Mouse (Mus musculus): Measurements from ENCODE around the gene Fuom. TPM values are rescaled to one million over a fixed set of nuclear protein-coding genes. Genes with fewer than 3 reads are reported as not detected.
A peak's percentile ranks its signal among the peaks of the same experiment; 100 is the strongest.

The Fuom gene
- polyA plus RNA-seq, 1 experiment from 2014 or later: 32.2 TPM

DNA sequence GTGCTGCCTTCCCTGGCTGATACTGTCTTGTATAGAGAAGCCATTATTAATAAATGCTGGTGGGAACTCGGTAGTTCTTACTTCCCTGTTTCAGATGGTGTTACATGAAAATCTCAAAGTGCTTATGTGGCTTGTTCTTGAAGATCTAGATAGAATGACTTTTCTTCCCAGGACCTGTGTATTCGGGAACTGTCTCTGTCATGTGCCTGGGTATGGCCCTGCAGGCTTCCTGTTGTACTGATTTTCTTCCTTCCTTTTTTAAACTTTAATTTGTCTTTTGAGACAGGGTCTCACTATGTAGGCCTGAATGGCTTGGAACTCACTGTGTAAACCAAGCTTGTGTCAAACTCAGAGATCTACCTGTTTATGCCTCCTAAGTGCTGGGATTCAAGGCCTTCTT is 25.7 kb upstream of the Fuom start:
- Histone ChIP-seq H3K27ac (ENCODE audit: low read length) (no peak overlapping the region), H3K27me3 (ENCODE audit: control insufficient read depth, insufficient read depth, low read depth, low read length) (no peaks in the 10 kb centered on the region), H3K4me3 (ENCODE audit: low read depth, low read length) (no peak overlapping the region), H3K36me3 (ENCODE audit: control insufficient read depth, insufficient read depth, low read length) (no peaks in the 10 kb centered on the region), H3K9ac (ENCODE audit: low read depth, low read length) (no peak overlapping the region), H3K4me2 (ENCODE audit: low read length) (no peak overlapping the region), H3K4me1 (ENCODE audit: control insufficient read depth, insufficient read depth, low read length) (no peaks in the 10 kb centered on the region; the same call in 1 of the 2 replicates), H3K9me3 (replicated peaks; ENCODE audit: control insufficient read depth, low read length, poor library complexity, severe bottlenecking) (no peaks in the 10 kb centered on the region)
- no peak for ATAC-seq
- WGBS: 94% methylated on average over 2 of the region's 2 CpGs

DNA sequence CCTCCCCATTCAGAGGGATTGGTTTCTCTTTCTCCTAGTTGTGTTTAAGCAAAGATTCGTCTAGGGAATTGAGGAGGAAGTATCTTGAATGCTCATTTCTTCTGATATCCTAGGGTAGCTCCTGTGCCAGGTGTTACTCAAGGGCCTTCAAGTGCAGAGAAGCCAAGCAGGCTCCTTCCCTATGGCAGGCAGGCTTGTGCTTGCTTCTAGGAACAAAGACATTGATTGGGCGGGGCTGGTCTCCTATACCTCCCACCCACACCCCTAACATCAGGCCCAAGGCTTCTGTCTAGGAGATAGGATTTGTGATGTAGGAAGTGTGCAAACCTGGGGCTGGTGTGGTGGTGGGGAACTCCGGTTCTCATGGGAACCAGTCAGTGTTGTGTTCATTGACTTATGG is 24.7 kb upstream of the Fuom start:
- Histone ChIP-seq H3K36me3 (ENCODE audit: control insufficient read depth, insufficient read depth, low read length) (no peaks in the 10 kb centered on the region), H3K27ac (ENCODE audit: low read length) (no peak overlapping the region), H3K4me3 (ENCODE audit: low read depth, low read length) (no peak overlapping the region), H3K4me2 (ENCODE audit: low read length) (no peak overlapping the region), H3K9ac (ENCODE audit: low read depth, low read length) (no peak overlapping the region), H3K9me3 (replicated peaks; ENCODE audit: control insufficient read depth, low read length, poor library complexity, severe bottlenecking) (no peaks in the 10 kb centered on the region), H3K27me3 (ENCODE audit: control insufficient read depth, insufficient read depth, low read depth, low read length) (no peaks in the 10 kb centered on the region), H3K4me1 (ENCODE audit: control insufficient read depth, insufficient read depth, low read length) (no peaks in the 10 kb centered on the region; the same call in 1 of the 2 replicates)
- no peak for ATAC-seq
- 91% methylated on average over 3 of the region's 3 CpGs for WGBS

DNA sequence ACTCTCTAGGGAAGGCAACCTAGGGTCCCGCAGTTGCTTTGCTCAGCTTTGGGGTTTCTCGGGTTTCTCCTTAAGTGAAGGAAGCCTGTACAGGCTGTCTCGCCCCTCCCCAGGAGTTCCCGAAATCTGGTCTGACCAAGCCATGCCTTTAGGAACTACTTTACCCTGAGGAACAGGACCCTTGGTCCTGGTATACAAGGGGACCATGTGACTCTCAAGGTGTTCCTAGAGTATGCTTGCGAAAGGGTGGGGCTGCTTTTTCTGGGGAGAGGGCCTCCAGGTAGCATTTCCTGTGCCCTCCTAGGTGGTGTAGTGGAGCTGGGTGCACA is 23.7 kb upstream of the Fuom start:
- peak; percentile 43 for ATAC-seq

DNA sequence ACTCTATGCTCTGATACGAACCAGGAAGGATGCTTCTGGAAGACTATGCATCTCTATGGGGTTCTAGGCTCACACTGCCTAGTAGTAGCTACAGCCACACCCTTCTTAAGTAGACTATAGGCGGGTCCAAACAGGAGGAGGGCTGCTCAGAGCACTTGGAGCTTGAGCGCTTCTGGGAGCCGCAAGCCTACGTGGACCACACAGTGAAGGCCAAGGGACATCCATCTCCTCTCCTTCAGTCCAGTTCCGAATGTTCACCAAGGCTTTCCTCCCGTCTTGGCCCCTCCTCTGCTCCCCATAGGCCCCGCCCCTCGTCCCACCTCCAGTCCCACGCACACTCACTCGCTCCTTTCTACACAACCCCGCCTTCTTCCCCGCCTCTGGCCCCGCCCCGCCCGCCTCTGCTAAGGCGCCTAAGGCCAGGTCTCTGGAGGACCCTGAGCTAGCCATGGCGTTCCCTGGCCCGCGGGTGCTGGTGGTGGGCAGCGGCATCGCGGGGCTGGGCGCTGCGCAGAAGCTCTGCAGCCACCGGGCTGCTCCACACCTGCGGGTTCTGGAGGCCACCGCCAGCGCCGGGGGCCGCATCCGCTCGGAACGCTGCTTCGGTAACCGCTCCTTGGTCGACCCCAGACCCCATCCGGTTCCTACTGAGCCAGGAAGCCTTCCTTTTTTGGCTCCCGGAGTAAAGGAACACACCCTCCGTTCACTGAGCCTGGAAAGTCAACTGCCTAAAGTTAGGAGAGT is 23.2 kb upstream of the Fuom start:
- WGBS: 1% methylated on average over 40 of the region's 40 CpGs
- Histone ChIP-seq H3K9ac (ENCODE audit: low read depth, low read length) (peak overlapping the region; percentile 84), H3K27me3 (ENCODE audit: control insufficient read depth, insufficient read depth, low read depth, low read length) (no peaks in the 10 kb centered on the region), H3K9me3 (replicated peaks; ENCODE audit: control insufficient read depth, low read length, poor library complexity, severe bottlenecking) (no peaks in the 10 kb centered on the region), H3K4me2 (ENCODE audit: low read length) (peak overlapping the region; percentile 82), H3K4me1 (ENCODE audit: control insufficient read depth, insufficient read depth, low read length) (no peaks in the 10 kb centered on the region; the same call in 1 of the 2 replicates), H3K27ac (ENCODE audit: low read length) (no peak overlapping the region), H3K4me3 (ENCODE audit: low read depth, low read length) (peak overlapping the region; percentile 65), H3K36me3 (ENCODE audit: control insufficient read depth, insufficient read depth, low read length) (no peaks in the 10 kb centered on the region)
- ATAC-seq: peak; percentile 95

More for the DNA sequence above, 23.7 kb upstream of the Fuom start:
- H3K9ac ChIP-seq (ENCODE audit: low read depth, low read length): peak overlapping the region; percentile 84
- H3K27me3 ChIP-seq (ENCODE audit: control insufficient read depth, insufficient read depth, low read depth, low read length): no peaks in the 10 kb centered on the region
- 9% methylated on average over 5 of the region's 5 CpGs for WGBS
- no peaks in the 10 kb centered on the region for H3K9me3 ChIP-seq (replicated peaks; ENCODE audit: control insufficient read depth, low read length, poor library complexity, severe bottlenecking)
- no peaks in the 10 kb centered on the region for H3K36me3 ChIP-seq (ENCODE audit: control insufficient read depth, insufficient read depth, low read length)
- no peak overlapping the region for H3K27ac ChIP-seq (ENCODE audit: low read length)
- H3K4me2 ChIP-seq (ENCODE audit: low read length): peak overlapping the region; percentile 82
- H3K4me1 ChIP-seq (ENCODE audit: control insufficient read depth, insufficient read depth, low read length): no peaks in the 10 kb centered on the region; the same call in 1 of the 2 replicates
- H3K4me3 ChIP-seq (ENCODE audit: low read depth, low read length): peak overlapping the region; percentile 65

DNA sequence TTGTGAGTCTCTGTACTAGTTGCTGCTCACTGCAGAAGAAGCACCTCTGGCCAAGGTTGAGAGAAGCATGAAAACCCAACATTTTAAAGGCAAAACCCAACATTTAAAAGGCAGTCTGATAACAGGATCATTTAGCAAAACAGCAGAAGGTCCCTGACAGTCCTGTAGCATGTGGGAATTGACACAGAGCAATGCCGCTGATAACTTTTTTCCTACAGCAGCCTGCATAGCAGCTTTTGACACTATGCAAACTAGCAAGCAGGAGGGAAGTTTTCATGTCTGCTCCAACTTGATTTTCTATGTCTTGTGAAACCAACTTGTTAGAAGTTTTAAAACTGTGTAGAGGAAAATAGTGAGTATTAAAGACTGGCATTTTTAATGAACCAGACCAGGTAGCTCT is 22.1 kb upstream of the Fuom start:
- no peak overlapping the region for H3K4me3 ChIP-seq (ENCODE audit: low read depth, low read length)
- ATAC-seq: no peak
- H3K9me3 ChIP-seq (replicated peaks; ENCODE audit: control insufficient read depth, low read length, poor library complexity, severe bottlenecking): no peaks in the 10 kb centered on the region
- H3K4me1 ChIP-seq (ENCODE audit: control insufficient read depth, insufficient read depth, low read length): no peaks in the 10 kb centered on the region; the same call in 1 of the 2 replicates
- WGBS: 97% methylated on average over 1 of the region's 1 CpGs
- no peak overlapping the region for H3K27ac ChIP-seq (ENCODE audit: low read length)
- H3K27me3 ChIP-seq (ENCODE audit: control insufficient read depth, insufficient read depth, low read depth, low read length): no peaks in the 10 kb centered on the region
- no peak overlapping the region for H3K9ac ChIP-seq (ENCODE audit: low read depth, low read length)
- no peak overlapping the region for H3K4me2 ChIP-seq (ENCODE audit: low read length)
- no peaks in the 10 kb centered on the region for H3K36me3 ChIP-seq (ENCODE audit: control insufficient read depth, insufficient read depth, low read length)

DNA sequence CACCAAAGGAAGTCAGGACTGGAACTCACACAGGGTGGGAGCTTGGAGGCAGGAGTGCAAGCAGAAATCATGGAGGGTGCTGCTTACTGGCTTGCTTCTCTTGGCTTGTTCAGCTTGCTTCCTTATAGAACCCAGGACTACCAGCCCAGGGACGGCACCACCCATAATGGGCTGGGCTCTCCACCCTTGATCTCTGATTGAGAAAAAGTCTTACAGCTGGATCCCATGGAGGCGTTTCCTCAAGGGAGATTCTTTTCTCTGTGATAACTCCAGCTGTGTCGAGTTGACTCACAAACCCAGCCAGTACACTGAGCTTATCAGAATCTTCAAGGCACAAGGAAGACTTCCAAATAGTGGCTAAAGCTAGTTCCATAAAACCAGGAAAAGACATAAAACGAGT is 20.5 kb upstream of the Fuom start:
- Histone ChIP-seq H3K36me3 (ENCODE audit: control insufficient read depth, insufficient read depth, low read length) (no peaks in the 10 kb centered on the region), H3K27me3 (ENCODE audit: control insufficient read depth, insufficient read depth, low read depth, low read length) (no peaks in the 10 kb centered on the region), H3K4me1 (ENCODE audit: control insufficient read depth, insufficient read depth, low read length) (no peaks in the 10 kb centered on the region; the same call in 1 of the 2 replicates), H3K4me3 (ENCODE audit: low read depth, low read length) (no peak overlapping the region), H3K9me3 (replicated peaks; ENCODE audit: control insufficient read depth, low read length, poor library complexity, severe bottlenecking) (no peaks in the 10 kb centered on the region), H3K4me2 (ENCODE audit: low read length) (no peak overlapping the region), H3K9ac (ENCODE audit: low read depth, low read length) (no peak overlapping the region), H3K27ac (ENCODE audit: low read length) (no peak overlapping the region)
- WGBS: 33% methylated on average over 4 of the region's 4 CpGs
- ATAC-seq: no peak

DNA sequence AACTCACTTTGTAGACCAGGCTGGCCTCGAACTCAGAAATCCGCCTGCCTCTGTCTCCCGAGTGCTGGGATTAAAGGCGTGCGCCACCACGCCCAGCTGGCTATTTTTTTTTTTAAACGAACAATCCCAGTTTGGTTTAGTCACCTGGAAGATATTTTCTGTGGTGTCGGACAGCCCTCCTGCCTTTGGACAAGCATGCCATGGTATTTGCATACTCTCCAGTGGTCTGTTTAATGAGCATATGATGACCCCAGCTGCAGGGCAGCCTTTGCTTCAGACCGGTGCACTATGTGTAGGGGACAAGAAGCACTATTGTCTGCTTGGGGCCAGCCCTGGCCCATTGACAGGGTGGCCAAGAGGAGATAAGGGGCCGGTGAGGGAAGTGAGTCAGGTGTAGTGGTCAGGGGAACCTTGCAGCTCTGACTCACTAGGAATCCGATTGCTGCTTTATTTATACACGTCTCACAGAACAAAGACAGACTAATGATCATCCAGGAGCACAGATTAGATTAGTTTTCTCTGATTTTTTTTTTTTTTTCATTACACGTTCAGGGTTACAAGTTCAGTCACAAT is 19.2 kb upstream of the Fuom start:
- 74% methylated on average over 11 of the region's 13 CpGs for WGBS

DNA sequence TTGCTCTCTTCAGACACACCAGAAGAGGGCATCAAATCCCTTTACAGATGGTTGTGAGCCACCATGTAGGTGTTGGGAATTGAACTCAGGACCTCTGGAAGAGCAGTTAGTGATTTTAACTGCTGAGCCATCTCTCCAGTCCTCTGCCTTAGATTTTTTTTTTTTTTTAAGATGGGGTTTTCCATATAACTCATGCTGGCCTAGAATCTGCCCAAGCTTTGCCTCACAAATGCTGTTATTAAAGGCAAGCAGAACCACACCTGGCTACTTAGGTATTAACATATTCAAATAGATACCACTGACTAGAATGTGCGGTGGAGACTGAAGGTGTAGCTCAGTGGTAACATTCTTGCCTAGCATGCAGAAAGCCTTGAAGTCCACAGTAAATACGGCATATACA is 18.2 kb upstream of the Fuom start:
- Histone ChIP-seq H3K4me1 (ENCODE audit: control insufficient read depth, insufficient read depth, low read length) (peaks cover 8% of the 10 kb centered on the region; the same call in 1 of the 2 replicates), H3K27ac (ENCODE audit: low read length) (no peak overlapping the region), H3K36me3 (ENCODE audit: control insufficient read depth, insufficient read depth, low read length) (no peaks in the 10 kb centered on the region), H3K9me3 (replicated peaks; ENCODE audit: control insufficient read depth, low read length, poor library complexity, severe bottlenecking) (no peaks in the 10 kb centered on the region), H3K9ac (ENCODE audit: low read depth, low read length) (no peak overlapping the region), H3K4me3 (ENCODE audit: low read depth, low read length) (no peak overlapping the region), H3K4me2 (ENCODE audit: low read length) (no peak overlapping the region), H3K27me3 (ENCODE audit: control insufficient read depth, insufficient read depth, low read depth, low read length) (no peaks in the 10 kb centered on the region)
- ATAC-seq: no peak
- 97% methylated on average over 2 of the region's 2 CpGs for WGBS

More for the DNA sequence above, 19.2 kb upstream of the Fuom start:
- ATAC-seq: no peak
- no peaks in the 10 kb centered on the region for H3K9me3 ChIP-seq (replicated peaks; ENCODE audit: control insufficient read depth, low read length, poor library complexity, severe bottlenecking)
- H3K4me1 ChIP-seq (ENCODE audit: control insufficient read depth, insufficient read depth, low read length): peaks cover 5% of the 10 kb centered on the region; the same call in 1 of the 2 replicates
- no peaks in the 10 kb centered on the region for H3K27me3 ChIP-seq (ENCODE audit: control insufficient read depth, insufficient read depth, low read depth, low read length)
- no peak overlapping the region for H3K27ac ChIP-seq (ENCODE audit: low read length)
- no peak overlapping the region for H3K9ac ChIP-seq (ENCODE audit: low read depth, low read length)
- no peak overlapping the region for H3K4me3 ChIP-seq (ENCODE audit: low read depth, low read length)
- no peak overlapping the region for H3K4me2 ChIP-seq (ENCODE audit: low read length)
- no peaks in the 10 kb centered on the region for H3K36me3 ChIP-seq (ENCODE audit: control insufficient read depth, insufficient read depth, low read length)

DNA sequence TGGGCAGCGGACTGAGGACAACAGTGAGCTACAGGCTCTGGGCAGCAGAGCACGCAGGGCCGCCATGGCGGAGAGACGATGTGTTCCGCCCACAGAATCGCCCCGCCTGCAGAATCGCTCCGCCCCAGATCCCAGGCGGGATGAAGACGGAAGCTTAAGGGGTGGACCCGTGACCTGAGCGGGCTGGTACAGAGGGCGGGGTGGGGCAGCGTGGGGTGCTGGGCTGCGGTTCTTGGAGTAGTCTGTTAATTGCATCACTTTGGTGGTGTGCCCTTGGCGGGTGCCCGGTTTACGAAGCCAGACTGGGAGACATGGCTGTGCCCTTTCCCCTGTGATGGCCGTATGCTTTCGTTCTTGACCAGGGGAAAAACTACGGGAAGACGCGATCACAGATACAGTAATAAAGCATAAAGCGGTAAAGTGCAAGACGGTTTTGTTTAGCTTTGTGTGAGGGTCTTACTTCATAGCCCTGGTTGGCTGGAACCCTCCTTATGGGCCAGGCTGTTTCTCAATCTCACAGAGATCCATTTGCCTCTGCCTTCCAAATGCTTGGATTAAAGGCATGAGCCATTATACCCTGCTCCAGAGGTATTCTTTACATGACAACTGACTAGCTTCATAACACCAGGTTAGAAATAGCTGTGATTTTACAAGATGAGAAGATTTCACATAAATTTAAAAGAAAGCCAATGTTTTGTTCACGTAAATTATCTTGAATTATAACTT is 14.3 kb upstream of the Fuom start, which contains the start of gene Echs1:
TSS of gene Echs1 (minus strand) at position 148 of the 726 bp plus-strand sequence.
- H3K4me3 ChIP-seq (ENCODE audit: low read depth, low read length): peak within 1 kb of the TSS; percentile 68
- H3K4me1 ChIP-seq (ENCODE audit: control insufficient read depth, insufficient read depth, low read length): peaks cover 11% of the 10 kb centered on the region; the same call in 1 of the 2 replicates
- peak within 1 kb of the TSS; percentile 86 for H3K9ac ChIP-seq (ENCODE audit: low read depth, low read length)
- H3K9me3 ChIP-seq (replicated peaks; ENCODE audit: control insufficient read depth, low read length, poor library complexity, severe bottlenecking): no peaks in the 10 kb centered on the region
- H3K4me2 ChIP-seq (ENCODE audit: low read length): peak within 1 kb of the TSS; percentile 87
- WGBS: 3% methylated on average over 28 of the region's 28 CpGs
- no peaks in the 10 kb centered on the region for H3K27me3 ChIP-seq (ENCODE audit: control insufficient read depth, insufficient read depth, low read depth, low read length)
- ATAC-seq: peak; percentile 96
- peak within 1 kb of the TSS; percentile 84 for H3K27ac ChIP-seq (ENCODE audit: low read length)
- no peaks in the 10 kb centered on the region for H3K36me3 ChIP-seq (ENCODE audit: control insufficient read depth, insufficient read depth, low read length)
